Mouse (Mus musculus): ENCODE data around the gene Magi2. TPM values are rescaled to one million over a fixed set of nuclear protein-coding genes. Genes with fewer than 3 reads are reported as not detected.
A peak's percentile ranks its signal among the peaks of the same experiment; 100 is the strongest.

The Magi2 gene
- total RNA-seq, 2 experiments from 2014 or later, result 0.08 to 0.91 TPM

DNA sequence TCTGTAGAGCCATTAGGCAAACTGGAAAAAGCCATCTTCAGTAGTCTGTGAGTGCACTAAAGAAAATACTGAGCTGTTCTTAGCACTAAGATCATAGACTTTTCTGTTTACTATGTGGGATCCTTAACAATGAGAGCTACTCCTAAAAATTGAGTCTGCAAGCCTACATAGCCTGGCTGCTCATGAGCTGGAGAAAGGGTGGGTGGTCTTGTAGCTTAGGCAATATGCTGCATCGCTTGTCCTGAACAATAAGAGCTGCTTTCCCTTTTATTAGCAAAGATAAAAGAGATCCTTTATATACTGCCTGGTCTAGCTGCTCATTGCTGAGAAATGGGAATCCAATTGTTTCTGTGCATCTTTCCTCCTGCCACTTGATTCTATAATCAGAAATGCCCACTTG is 841.7 kb downstream of the Magi2 start:
- ATAC-seq (replicated peaks; ENCODE audit: poor library complexity), result no peak

- ATAC-seq (replicated peaks; ENCODE audit: poor library complexity), result no peak
Observed at GRCm38 (mm10) chr5:20068921-20069486, 842.2 kb downstream of the Magi2 start.

DNA sequence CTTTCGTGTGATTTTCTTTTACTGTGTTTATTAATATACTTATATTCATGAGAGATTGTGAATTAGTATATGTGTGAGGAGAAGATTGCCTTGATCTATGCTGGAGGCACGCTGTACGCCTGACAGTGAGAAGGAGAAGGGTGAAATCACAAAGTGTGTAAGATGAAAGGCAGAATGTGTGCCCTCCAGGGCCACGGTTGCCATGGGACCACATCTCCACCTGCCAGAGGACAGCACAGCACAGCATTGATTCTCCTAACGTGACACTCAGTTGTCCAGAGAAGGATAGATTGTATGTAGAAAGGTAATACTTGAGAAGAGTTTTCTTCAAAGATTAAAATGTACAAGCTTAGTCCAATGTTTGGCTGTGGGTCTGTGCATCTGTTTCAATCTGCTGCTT is 847.3 kb downstream of the Magi2 start:
- ATAC-seq (replicated peaks; ENCODE audit: poor library complexity), result no peak

DNA sequence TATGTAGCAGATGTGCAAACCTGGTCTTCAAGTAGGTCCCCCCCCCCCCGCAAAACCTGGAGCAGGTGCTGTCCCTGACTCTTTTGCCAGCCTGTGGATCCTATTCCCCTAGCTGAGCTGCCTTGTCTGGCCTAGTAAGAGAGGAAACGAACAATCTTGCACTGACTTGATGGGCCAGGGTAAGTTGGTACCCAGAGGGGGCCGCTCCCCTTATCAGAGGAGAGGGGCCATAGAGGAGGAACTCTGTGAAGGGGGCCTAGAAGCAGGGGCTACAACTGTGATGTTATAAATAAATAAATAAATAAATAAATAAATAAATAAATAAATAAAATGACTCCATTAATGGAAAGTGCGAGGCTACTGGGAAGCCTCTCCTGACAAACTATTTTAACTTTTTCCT is 848.0 kb downstream of the Magi2 start:
- ATAC-seq (replicated peaks; ENCODE audit: poor library complexity), result no peak

GRCm38 (mm10) chr5:20078931-20079330 is 852.1 kb downstream of the Magi2 start:
- no peak for ATAC-seq (replicated peaks; ENCODE audit: poor library complexity)

- ATAC-seq (replicated peaks; ENCODE audit: poor library complexity), result peak; percentile 88
Observed at GRCm38 (mm10) chr5:20080605-20081309, 853.9 kb downstream of the Magi2 start.

DNA sequence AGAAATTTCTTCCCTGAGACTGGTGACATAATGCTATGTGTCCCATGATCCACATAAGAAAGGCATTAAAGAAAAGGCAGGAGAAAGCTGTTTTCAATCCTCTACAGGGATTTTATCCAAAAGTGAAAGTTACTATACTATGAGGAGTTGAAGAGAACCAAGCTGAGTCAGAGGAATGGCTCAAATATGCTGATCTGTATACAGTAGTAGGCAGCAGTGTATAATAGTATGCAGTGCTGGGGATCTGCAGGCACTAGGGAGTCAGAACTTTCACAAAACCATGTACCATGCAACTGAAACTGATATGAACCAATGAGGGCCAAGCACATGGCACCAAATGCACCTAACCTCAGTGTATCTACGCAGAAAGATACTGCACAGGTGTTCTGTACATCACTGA is 855.5 kb downstream of the Magi2 start:
- no peak for ATAC-seq (replicated peaks; ENCODE audit: poor library complexity)

DNA sequence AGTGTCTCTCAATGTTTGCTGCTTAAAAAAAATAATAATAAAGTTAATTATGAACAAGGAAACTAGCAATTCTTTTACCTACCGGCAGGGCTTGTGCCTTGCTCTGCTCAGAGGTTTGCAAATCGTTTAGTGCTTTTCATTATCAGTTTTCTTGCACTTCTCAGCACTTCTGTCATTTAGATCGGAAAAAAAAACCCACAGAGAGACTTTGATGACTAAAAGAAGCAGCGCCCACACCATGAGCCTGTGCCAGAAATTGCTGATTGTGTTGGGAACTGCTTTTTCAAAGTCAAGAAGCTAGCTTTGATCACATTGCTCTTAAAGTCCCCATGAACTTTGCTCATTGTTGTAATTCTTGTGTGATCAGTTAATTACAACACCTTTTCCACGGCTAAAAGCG is 860.2 kb downstream of the Magi2 start:
- ATAC-seq (replicated peaks; ENCODE audit: poor library complexity), result no peak

GRCm38 (mm10) chr5:20103869-20104268 is 877.0 kb downstream of the Magi2 start:
- ATAC-seq (replicated peaks; ENCODE audit: poor library complexity), result no peak

- ATAC-seq (replicated peaks; ENCODE audit: poor library complexity), result no peak
Observed at GRCm38 (mm10) chr5:20104496-20104895, 877.7 kb downstream of the Magi2 start.

DNA sequence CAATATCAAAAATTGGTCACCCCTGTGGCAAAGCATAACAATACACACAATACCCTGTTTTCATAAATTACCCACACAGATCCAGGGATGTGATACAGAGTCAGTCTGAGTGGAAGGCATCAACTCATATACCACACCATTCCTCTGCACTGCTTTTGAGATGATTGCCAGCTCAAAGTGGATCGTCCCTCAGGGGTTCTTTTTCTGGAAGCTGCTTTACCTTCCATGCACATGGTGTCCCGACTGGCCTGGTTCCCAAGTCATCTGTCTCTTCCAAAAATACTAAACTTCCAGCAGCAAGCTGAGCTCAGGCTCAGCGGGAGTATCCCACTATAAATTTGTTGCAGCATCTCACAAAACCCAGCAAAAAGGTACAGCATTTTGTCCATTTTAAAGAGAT is 882.7 kb downstream of the Magi2 start:
- ATAC-seq (replicated peaks; ENCODE audit: poor library complexity), result no peak

GRCm38 (mm10) chr5:20117156-20117555 is 890.3 kb downstream of the Magi2 start:
- ATAC-seq (replicated peaks; ENCODE audit: poor library complexity), result no peak

DNA sequence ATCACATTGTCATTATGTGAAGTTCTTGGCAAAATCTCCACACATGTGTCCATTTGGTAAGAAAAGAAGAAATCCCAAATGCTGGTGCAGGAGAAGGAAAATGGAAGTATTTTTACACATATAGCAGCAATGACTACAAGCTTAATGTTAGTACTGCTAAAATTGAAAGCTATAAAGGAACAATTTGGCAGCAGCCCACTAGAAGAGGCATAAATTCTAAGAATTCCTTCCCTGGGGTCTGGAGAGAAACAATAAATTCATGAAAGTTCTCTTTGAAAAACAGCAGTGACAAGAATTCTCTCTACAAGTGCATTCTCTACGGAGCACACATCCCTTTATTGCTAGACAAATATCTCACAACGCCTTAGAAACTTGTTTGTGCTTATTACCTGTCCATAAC is 913.4 kb downstream of the Magi2 start:
- no peak for ATAC-seq (replicated peaks; ENCODE audit: poor library complexity)

DNA sequence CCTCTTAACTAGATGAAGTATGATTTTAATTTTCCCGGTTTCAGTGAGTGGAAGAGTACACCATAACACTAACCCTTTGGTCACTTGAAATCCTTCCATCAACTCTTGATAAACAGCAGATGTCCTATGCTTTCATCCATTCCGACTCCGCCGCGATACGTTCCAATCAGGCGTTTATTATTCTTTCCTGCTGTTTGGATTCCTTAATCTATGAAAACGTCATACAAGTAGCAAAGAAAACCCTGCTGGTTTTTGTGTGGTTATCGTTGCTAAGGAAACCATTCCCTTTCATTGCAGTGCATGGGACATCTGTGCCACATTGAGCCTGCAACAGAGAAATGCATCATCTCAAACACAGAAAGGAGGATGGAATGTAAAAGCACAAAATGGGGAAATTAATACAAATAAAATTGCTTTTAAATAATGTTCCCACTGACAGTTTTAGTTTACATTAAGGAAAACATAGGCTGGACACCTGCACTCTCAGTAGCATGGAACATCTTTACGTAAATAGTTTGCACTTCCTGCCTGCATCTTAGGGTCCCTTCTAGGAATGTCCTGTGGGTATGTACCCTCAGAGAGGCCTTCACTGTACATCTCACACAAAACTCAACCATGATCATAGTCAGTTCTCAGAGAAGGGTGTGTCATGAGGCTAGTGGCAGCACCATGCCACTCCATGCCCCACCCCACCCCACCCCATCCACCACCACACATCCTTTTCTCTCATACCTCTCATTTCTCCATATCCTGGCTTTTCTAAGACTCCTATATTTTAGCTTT is 914.0 kb downstream of the Magi2 start:
- ATAC-seq (replicated peaks; ENCODE audit: poor library complexity), result no peak

- ATAC-seq (replicated peaks; ENCODE audit: poor library complexity), result no peak
Observed at GRCm38 (mm10) chr5:20153359-20154125, 926.7 kb downstream of the Magi2 start.

GRCm38 (mm10) chr5:20196765-20197164 is 969.9 kb downstream of the Magi2 start:
- ATAC-seq (replicated peaks; ENCODE audit: poor library complexity), result no peak

- ATAC-seq (replicated peaks; ENCODE audit: poor library complexity), result no peak
Observed at GRCm38 (mm10) chr5:20197395-20197794, 970.6 kb downstream of the Magi2 start.

- no peak for ATAC-seq (replicated peaks; ENCODE audit: poor library complexity)
Observed at GRCm38 (mm10) chr5:20201348-20201747, 974.5 kb downstream of the Magi2 start.

DNA sequence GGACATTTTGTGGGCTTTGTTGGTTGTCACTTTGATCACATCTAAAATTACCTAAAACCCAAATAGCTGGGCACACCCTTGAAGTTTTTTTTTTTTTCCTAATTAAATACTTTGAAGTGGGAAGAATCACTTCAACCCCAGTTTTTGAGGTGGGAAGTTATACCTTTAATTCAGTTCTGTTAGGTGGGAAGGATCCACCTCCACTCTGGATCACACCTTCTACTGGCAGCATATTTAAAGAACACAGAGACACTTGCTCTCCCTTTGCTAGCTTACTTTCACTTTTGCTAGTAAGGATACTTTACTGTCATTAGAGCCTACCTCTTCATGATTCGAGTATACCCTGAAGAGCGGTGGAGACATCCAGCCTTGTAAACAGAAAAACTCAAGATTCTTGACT is 981.3 kb downstream of the Magi2 start:
- ATAC-seq (replicated peaks; ENCODE audit: poor library complexity), result no peak

DNA sequence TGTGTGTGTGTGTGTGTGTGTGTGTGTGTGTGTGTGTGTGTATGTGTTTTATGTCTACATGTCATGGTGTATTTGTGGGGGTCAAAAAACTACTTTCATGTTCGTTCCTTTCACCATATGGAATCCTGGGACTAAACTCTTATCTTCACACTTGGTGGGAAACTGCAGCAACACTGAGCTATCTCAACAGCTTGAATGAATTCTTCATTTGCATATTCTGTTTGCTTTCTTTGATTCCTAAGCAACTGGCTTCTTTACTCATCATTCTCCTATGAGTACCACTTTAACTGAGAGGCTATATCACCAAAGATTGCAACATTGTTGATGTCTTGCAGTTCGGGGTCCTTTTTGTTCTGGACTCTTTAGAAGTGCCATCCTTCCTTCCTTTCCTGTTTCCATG is 986.5 kb downstream of the Magi2 start:
- no peak for ATAC-seq (replicated peaks; ENCODE audit: poor library complexity)

DNA sequence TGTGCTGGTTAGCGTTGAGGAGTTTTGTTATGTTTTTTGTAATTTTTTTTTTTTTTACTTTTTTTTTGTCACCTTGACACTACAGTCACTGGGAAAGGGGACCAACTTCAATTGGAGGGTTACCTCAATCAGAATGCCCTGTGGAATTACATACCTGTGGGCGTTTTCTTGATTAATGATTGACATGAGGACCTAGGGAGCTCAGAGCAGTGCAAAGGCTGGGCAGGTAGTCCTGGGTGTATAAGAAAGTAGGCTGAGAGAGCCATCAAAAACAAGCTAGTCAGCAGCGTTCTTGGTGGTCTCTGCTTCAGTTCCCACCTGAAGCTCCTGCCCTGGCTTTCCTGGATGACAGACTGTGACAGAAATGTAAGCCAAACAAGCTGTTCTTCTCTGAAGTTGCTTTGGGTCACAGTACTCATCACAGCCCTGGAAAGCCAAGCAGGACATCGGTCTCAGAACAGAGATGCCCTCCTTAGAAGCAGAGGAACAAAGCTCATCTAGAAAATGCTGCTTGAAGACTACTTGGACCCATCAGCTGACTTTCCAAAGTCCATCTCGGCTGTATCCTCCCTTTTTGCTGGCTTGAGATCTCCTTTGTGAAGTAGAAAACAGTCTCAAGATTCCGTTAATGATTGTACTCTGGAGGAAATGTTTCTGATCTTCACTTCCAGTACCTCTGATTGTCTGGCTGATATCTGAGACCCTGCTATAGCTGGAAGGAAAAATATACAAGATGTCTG is 999.8 kb downstream of the Magi2 start:
- ATAC-seq (replicated peaks; ENCODE audit: poor library complexity), result no peak

Data from megakaryocyte progenitor cell, adult 5-6 weeks (primary cell).